Mouse (Mus musculus) embryonic facial prominence, embryonic 11.5 days (tissue): ENCODE data around the gene Ncoa3. TPM values are rescaled to one million over a fixed set of nuclear protein-coding genes. Genes with fewer than 3 reads are reported as not detected.

ENCODE experiments used
- ATAC-seq: fragments of 200-750 bp; cut with Nextera tagmentation; replicated peaks from 2 replicates; pipeline ENCODE4 v1.8.0; 2017; ENCODE audit warnings: low read depth; ENCODE audit not compliant: insufficient number of reproducible peaks, low FRiP score, low TSS enrichment
- DNase-seq: peaks from one replicate; pipeline ENCODE4 v3.0.0-alpha.2; 2015; ENCODE audit warnings: low spot score
- H3K27ac ChIP-seq: fragments of 300-500 bp; sonication (generic); replicated peaks from 2 replicates; pipeline ENCODE4 v1.5.1; 2014; ENCODE audit warnings: mild to moderate bottlenecking, low read depth, low read length, control low read depth
- H3K27me3 ChIP-seq: fragments of 300-500 bp; sonication (generic); 2 replicates; pipeline ENCODE4 v1.6.1; 2014; ENCODE audit warnings: mild to moderate bottlenecking, low read length, moderate library complexity, mixed read lengths; ENCODE audit not compliant: control insufficient read depth, insufficient read depth
- H3K36me3 ChIP-seq: fragments of 300-500 bp; sonication (generic); replicated peaks from 2 replicates; pipeline ENCODE4 v1.6.1; 2014; ENCODE audit warnings: low read depth, mild to moderate bottlenecking, low read length, moderate library complexity, mixed read lengths; ENCODE audit not compliant: control insufficient read depth, insufficient read depth
- H3K4me1 ChIP-seq: fragments of 300-500 bp; sonication (generic); 2 replicates; pipeline ENCODE4 v1.6.1; 2014; ENCODE audit warnings: low read length, mixed read lengths; ENCODE audit not compliant: control insufficient read depth, insufficient read depth
- H3K4me2 ChIP-seq: fragments of 300-500 bp; sonication (generic); 2 replicates; pipeline ENCODE4 v1.6.1; 2014; ENCODE audit warnings: low read depth, mild to moderate bottlenecking, control low read depth, low read length, moderate library complexity
- H3K4me3 ChIP-seq: fragments of 300-500 bp; sonication (generic); 2 replicates; pipeline ENCODE4 v1.5.1; 2014; ENCODE audit warnings: low read depth, low read length, control low read depth
- H3K9ac ChIP-seq: fragments of 300-500 bp; sonication (generic); replicated peaks from 2 replicates; pipeline ENCODE4 v1.6.1; 2014; ENCODE audit warnings: mild to moderate bottlenecking, control low read depth, low read length
- H3K9me3 ChIP-seq: fragments of 300-500 bp; sonication (generic); replicated peaks from 2 replicates; pipeline ENCODE4 v1.6.1; 2016; ENCODE audit warnings: mild to moderate bottlenecking, low read length, inconsistent platforms, mixed read lengths; ENCODE audit not compliant: control insufficient read depth
- WGBS: fragments of 180-500 bp; shearing (Covaris S2); extraction: QIAGEN DNeasy Blood & Tissue Kit; methylation state at CpG from one replicate; pipeline ENCODE4 v1.1.7; 2014; 5-methylcytosine and 5-hydroxymethylcytosine counted together
- polyA plus RNA-seq: library from polyadenylated mRNA; unstranded; fragments of >200 nt; fragmentation: Nextera tagmentation; extraction: Ambion mirVana; gene quantifications from 2 replicates; pipeline ENCODE4 v1.2.1, GENCODE M21; 2014

Gene Ncoa3
- polyA plus RNA-seq, 1 experiment from 2014 or later, result 16.2 TPM

DNA sequence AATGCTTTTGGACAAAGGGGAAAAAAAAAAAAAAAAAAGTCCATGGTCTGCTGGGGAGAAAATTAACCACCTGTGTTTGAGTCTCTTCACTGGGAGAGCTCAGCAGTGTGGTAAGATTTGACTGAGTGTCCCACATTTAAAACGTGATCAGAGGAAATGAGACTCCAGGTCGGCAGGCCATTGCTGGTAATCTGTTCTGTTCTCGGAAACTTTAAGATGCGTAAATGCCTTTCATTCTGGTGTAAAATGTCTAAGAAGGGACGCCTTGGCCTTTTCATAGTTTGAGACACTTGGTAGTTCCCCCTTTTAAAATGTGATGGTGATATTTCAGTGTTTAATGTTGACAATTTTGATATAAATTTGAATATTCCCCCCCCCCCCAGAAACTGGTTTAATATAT, 7.8 kb downstream of the Ncoa3 start:
- Histone ChIP-seq H3K4me1 (peaks cover 7% of the 10 kb centered on the region; the same call in 1 of the 2 replicates), H3K27me3 (no peaks in the 10 kb centered on the region), H3K36me3 (no peaks in the 10 kb centered on the region), H3K4me2 (no peak overlapping the region; the same call in 1 of the 2 replicates), H3K9me3 (no peaks in the 10 kb centered on the region), H3K9ac (no peak overlapping the region), H3K27ac (no peak overlapping the region), H3K4me3 (no peak overlapping the region)
- no peak for DNase-seq
- 9% methylated on average over 5 of the region's 5 CpGs for WGBS
- no peak for ATAC-seq

DNA sequence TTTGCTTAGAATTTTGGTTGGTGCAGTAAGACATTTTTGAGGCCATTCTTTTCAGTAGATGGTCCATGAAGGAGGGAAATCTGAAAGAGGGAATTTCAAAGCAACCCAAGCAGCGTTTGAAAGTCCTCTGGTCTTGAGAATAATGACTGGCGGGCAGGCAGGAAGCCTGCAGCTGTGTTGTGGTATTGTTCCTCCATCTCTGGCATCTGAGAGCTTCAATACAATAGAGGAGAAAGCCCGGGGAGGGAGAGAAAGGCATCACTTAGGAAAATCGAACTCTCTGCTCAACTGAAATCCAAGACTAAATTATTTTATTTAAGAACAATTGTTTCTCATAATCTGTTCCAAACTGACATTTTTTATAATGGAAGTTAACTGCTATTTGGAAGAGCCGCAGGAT, 8.3 kb downstream of the Ncoa3 start:
- DNase-seq (peak; percentile 42), ATAC-seq (no peak)
- no peak overlapping the region for H3K9ac ChIP-seq
- H3K27me3 ChIP-seq, result no peaks in the 10 kb centered on the region
- H3K27ac ChIP-seq, result no peak overlapping the region; the same call in 1 of the 2 replicates
- H3K36me3 ChIP-seq, result no peaks in the 10 kb centered on the region
- no peaks in the 10 kb centered on the region for H3K9me3 ChIP-seq
- peaks cover 7% of the 10 kb centered on the region; the same call in 1 of the 2 replicates for H3K4me1 ChIP-seq
- peak overlapping the region; percentile 13; the same call in 1 of the 2 replicates for H3K4me2 ChIP-seq
- H3K4me3 ChIP-seq, result no peak overlapping the region
- 11% methylated on average over 5 of the region's 5 CpGs for WGBS

DNA sequence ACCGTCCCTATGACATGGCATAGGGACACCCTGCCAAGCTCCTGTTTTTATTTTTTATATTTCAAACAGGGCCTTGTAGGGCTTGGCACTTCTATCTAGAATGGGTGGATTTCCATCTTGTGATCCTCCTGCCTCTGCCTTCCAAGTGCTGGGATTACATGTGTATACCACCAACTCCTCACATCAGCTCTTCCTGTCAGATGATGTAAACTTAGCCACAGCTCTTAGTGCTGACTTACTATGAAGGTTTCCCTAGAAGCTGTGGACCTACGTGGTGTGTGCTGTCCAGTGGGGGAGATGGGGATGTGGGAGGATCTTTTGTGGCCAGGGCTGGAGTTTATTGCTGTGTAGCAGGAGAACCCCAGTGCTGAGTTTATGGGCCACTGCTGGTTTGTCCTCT, 8.9 kb downstream of the Ncoa3 start:
- H3K9ac ChIP-seq, result no peak overlapping the region
- H3K4me2 ChIP-seq, result no peak overlapping the region
- H3K4me3 ChIP-seq, result no peak overlapping the region
- no peaks in the 10 kb centered on the region for H3K36me3 ChIP-seq
- no peaks in the 10 kb centered on the region for H3K27me3 ChIP-seq
- H3K4me1 ChIP-seq, result peaks cover 7% of the 10 kb centered on the region; the same call in 1 of the 2 replicates
- no peak overlapping the region for H3K27ac ChIP-seq
- H3K9me3 ChIP-seq, result no peaks in the 10 kb centered on the region
- WGBS, result 54% methylated on average over 2 of the region's 2 CpGs
- DNase-seq, result no peak
- ATAC-seq, result 0 out of 2 replicates have a peak, but pooled peaks have one; percentile 23

DNA sequence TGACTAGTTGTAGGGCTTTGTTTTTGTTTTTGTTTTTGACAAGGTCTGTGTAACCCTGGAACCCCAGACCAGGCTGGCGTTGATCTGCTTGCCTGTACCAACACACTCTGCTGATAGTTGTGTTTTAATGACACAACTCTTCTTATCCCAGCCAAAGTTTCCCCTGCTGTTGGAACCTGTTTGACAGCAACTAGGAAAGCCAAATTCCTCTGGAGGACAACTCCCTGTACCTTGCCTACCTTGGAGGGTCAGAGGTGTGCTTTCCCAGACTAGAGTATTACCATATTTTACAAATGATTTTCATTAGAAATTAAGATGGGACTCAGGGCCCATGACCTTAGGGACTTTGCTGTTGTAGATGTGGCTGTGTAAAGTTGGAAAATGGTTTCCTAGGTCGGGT, 9.3 kb downstream of the Ncoa3 start:
- Histone ChIP-seq H3K27ac (no peak overlapping the region), H3K27me3 (no peaks in the 10 kb centered on the region), H3K4me3 (no peak overlapping the region), H3K9me3 (no peaks in the 10 kb centered on the region), H3K36me3 (no peaks in the 10 kb centered on the region), H3K4me1 (peaks cover 7% of the 10 kb centered on the region; the same call in 1 of the 2 replicates), H3K4me2 (no peak overlapping the region), H3K9ac (no peak overlapping the region)
- WGBS, result 66% methylated on average over 2 of the region's 2 CpGs
- no peak for DNase-seq
- no peak for ATAC-seq

DNA sequence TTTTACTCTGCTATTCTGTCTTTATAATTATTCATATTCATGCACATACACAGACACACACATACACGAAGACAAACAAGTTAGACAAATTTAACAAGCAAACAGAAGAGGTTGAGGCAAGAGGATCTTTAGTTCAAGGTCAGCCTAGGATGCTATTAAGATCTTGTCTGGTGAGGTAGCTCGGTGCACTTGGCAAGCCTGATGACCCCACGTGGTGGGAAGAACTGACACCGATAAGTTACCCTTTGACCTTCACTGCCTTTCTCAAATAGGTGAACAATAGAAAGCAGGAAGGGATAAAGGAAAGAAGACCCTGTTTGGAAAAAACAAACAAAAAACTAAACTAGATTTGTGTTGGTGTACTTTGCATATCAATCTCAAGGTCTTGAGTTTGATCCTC, 10.0 kb downstream of the Ncoa3 start:
- no peaks in the 10 kb centered on the region for H3K9me3 ChIP-seq
- ATAC-seq, result no peak
- H3K27ac ChIP-seq, result no peak overlapping the region
- H3K36me3 ChIP-seq, result no peaks in the 10 kb centered on the region
- H3K27me3 ChIP-seq, result no peaks in the 10 kb centered on the region
- H3K9ac ChIP-seq, result no peak overlapping the region
- no peak overlapping the region for H3K4me2 ChIP-seq
- no peak for DNase-seq
- peaks cover 7% of the 10 kb centered on the region; the same call in 1 of the 2 replicates for H3K4me1 ChIP-seq
- H3K4me3 ChIP-seq, result no peak overlapping the region
- 68% methylated on average over 4 of the region's 4 CpGs for WGBS

DNA sequence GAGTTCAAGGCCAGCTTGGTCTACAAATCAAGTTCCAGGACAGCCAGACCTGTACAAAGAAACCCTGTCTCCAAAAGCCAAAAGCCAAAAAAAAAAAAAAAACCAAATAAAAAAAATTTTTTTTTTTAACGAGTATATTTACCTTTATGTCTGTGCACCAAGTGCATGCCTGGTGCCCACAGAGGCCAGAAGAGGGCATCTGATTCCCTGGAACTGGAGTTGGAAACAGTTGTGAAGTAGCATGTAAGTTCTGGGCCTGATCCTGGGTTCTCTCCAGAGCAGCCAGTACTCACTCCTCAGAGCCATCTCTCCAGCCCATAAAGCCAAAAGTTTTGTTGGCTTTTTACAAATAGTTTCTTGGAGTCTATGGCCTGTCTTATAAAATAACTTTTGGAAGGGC, 10.6 kb downstream of the Ncoa3 start:
- ATAC-seq (no peak), DNase-seq (no peak)
- H3K27ac ChIP-seq, result no peak overlapping the region
- peaks cover 7% of the 10 kb centered on the region; the same call in 1 of the 2 replicates for H3K4me1 ChIP-seq
- no peaks in the 10 kb centered on the region for H3K27me3 ChIP-seq
- no peaks in the 10 kb centered on the region for H3K36me3 ChIP-seq
- no peak overlapping the region for H3K4me3 ChIP-seq
- H3K4me2 ChIP-seq, result no peak overlapping the region
- WGBS, result 64% methylated on average over 1 of the region's 1 CpGs
- no peaks in the 10 kb centered on the region for H3K9me3 ChIP-seq
- no peak overlapping the region for H3K9ac ChIP-seq

DNA sequence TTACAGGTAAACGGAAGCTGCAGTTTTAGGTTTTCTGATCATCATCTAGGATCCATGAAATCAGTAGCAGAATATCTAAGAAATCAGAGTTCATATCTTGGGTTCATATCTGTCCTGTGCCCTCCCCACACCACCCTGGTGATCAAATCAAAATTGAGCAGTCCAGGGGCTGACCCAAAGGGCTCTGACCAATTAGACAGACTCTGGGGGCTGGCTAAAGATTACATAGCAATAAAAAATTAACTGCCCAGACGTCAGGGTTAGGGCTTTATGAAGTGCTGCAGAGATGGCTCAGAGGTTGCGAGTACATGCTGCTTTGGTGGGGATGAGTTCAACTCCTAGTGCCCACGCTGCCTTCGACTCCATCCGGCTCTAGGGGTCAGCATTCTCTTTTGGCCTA, 14.6 kb downstream of the Ncoa3 start:
- H3K27ac ChIP-seq, result no peak overlapping the region
- H3K4me2 ChIP-seq, result no peak overlapping the region
- no peak for ATAC-seq
- peaks cover 3% of the 10 kb centered on the region for H3K4me1 ChIP-seq
- DNase-seq, result no peak
- no peaks in the 10 kb centered on the region for H3K9me3 ChIP-seq
- no peak overlapping the region for H3K9ac ChIP-seq
- H3K4me3 ChIP-seq, result no peak overlapping the region
- no peaks in the 10 kb centered on the region for H3K36me3 ChIP-seq
- 73% methylated on average over 6 of the region's 6 CpGs for WGBS
- H3K27me3 ChIP-seq, result no peaks in the 10 kb centered on the region

DNA sequence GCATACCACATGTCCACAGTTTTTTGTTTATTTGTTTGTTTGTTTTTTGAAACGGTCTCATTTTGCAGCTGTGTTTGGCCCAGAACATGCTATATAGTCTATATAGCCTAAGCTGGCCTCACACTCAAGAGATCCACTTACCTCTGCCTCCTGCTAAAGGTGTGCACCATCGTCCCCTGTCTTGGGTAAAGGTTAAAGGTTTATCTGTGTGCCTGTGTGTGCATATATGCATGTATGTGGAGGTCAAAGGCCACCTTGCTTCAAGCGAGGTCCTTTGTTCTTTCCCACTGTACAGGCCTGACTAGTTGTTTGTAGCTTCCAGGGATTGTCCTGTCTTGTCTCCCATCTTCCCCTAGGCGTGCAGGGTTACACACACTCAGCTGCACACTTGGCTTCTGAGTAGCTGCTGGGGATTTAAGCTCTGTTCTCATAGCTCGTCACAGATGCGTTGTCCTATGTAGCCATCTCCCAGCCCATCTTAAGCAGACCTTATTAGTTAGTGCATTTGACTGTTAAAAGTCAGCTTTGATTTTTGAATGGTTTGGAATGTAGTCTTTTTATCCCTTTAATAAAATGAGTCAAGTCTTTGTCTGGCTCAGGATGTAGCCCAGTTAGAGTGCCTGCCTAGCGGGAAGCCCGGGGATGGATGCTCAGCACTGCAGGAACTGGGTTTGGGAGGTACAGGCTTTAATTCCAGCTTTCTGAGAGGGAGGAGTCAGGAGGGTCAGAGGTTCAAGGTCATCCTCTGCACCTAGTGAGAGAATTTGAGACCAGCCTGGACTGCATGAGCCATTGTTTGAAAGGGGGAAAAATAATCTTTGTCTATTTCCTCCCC, 16.3 kb downstream of the Ncoa3 start:
- Histone ChIP-seq H3K36me3 (no peaks in the 10 kb centered on the region), H3K9ac (no peak overlapping the region), H3K27me3 (no peaks in the 10 kb centered on the region), H3K4me3 (no peak overlapping the region), H3K9me3 (no peaks in the 10 kb centered on the region), H3K27ac (no peak overlapping the region), H3K4me2 (no peak overlapping the region), H3K4me1 (peaks cover 3% of the 10 kb centered on the region)
- DNase-seq, result no peak
- ATAC-seq, result no peak
- 50% methylated on average over 8 of the region's 8 CpGs for WGBS
